Mouse (Mus musculus): Measurements from ENCODE around the gene Timm44. TPM values are rescaled to one million over a fixed set of nuclear protein-coding genes. Genes with fewer than 3 reads are reported as not detected.

Timm44 gene
- 107 and 120 TPM in 2 replicates for total RNA-seq (2021)
- long read RNA-seq, transcript Timm44-201 (13 exons, 1,790 nt): major isoform, 99 of 138 reads
- long read RNA-seq, partial matches to known transcripts: 16 of 138 reads
- long read RNA-seq, other reads (novel, unspliced or antisense): 21 of 138 reads

GRCm38 (mm10) chr8:4275275-4276110, at the start of gene Timm44:
TSS of gene Timm44 (minus strand) at chr8:4275913.
- DNase-seq: peak; percentile 94

GRCm38 (mm10) chr8:4324983-4325750, 49.5 kb upstream of the Timm44 start, which contains the start of the genes Ccl25 and Elavl1:
TSS of gene Ccl25 (plus strand) at chr8:4325210.
TSS of gene Elavl1 (minus strand) at chr8:4325413.
- DNase-seq: peak; percentile 97

- DNase-seq: peak; percentile 47
Measured at GRCm38 (mm10) chr8:4324525-4324924, 48.8 kb upstream of the Timm44 start.

GRCm38 (mm10) chr8:4323917-4324316, 48.2 kb upstream of the Timm44 start:
- DNase-seq: no peak

- DNase-seq: peak; percentile 71
Measured at GRCm38 (mm10) chr8:4322470-4322869, 46.8 kb upstream of the Timm44 start.

GRCm38 (mm10) chr8:4321031-4321430, 45.3 kb upstream of the Timm44 start:
- DNase-seq: no peak

- DNase-seq: no peak
Measured at GRCm38 (mm10) chr8:4320404-4320803, 44.7 kb upstream of the Timm44 start.

GRCm38 (mm10) chr8:4319573-4319872, 43.8 kb upstream of the Timm44 start:
- no peak for DNase-seq

GRCm38 (mm10) chr8:4318796-4319572, 43.3 kb upstream of the Timm44 start:
- DNase-seq: no peak

GRCm38 (mm10) chr8:4318124-4318523, 42.4 kb upstream of the Timm44 start:
- DNase-seq: no peak

GRCm38 (mm10) chr8:4314852-4315251, 39.1 kb upstream of the Timm44 start:
- no peak for DNase-seq

GRCm38 (mm10) chr8:4313254-4314124, 37.8 kb upstream of the Timm44 start:
- no peak for DNase-seq

- DNase-seq: no peak
Measured at GRCm38 (mm10) chr8:4312104-4312503, 36.4 kb upstream of the Timm44 start.

- no peak for DNase-seq
Measured at GRCm38 (mm10) chr8:4305838-4306237, 30.1 kb upstream of the Timm44 start.

- no peak for DNase-seq
Measured at GRCm38 (mm10) chr8:4304124-4304547, 28.4 kb upstream of the Timm44 start.

- DNase-seq: no peak
Measured at GRCm38 (mm10) chr8:4297822-4298221, 22.1 kb upstream of the Timm44 start.

GRCm38 (mm10) chr8:4292738-4293137, 17.0 kb upstream of the Timm44 start:
- DNase-seq: no peak

- DNase-seq: no peak
Measured at GRCm38 (mm10) chr8:4276111-4276465, 375 bp upstream of the Timm44 start.

- no peak for DNase-seq
Measured at GRCm38 (mm10) chr8:4269609-4270008, 6.1 kb downstream of the Timm44 start.

GRCm38 (mm10) chr8:4267627-4268026, 8.1 kb downstream of the Timm44 start:
- DNase-seq: peak; percentile 28

- DNase-seq: no peak
Measured at GRCm38 (mm10) chr8:4265160-4265914, 10.4 kb downstream of the Timm44 start.
